Mouse (Mus musculus) thymus, adult 18-20 months (tissue): ENCODE measurements around the gene Rock2.

Source experiments
- DNase-seq, 2 experiments: peaks; one replicate each; pipeline ENCODE4 v3.0.0; 2022; ENCODE audit warnings: mixed read lengths in 2 of 2

The Rock2 gene

DNA sequence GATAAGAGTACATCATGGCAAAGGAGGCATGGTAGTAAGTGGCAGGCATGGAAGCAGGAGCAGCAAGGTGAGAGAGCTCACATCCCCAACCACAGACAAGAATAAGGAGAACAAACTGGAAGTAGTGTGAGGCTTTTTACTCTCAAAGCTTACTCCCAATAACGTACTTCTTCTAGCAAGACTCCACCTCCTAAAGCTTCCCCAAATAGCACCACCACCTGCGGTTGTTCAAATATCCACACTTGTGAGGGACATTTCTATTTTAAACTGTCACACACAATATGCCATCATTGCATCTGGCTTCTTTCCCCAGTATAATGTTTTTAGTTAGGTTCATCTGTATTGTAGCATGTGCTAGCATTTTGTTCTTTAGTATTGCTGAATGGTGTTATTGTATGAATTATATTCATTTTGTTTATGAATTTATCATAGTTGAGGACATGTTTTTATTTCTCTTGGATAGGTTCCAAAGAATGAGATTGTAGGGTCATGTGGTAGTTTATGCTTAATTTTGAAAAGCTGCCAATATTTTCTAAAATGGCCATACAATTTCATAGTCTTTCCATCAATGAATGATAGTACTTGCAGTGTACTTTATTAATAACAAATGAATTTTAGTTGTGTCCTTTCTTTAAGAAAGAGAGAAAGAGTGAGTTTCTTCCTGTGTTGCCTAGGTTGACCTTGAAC lies 9.4 kb downstream of the Rock2 start:
- DNase-seq: no peak

DNA sequence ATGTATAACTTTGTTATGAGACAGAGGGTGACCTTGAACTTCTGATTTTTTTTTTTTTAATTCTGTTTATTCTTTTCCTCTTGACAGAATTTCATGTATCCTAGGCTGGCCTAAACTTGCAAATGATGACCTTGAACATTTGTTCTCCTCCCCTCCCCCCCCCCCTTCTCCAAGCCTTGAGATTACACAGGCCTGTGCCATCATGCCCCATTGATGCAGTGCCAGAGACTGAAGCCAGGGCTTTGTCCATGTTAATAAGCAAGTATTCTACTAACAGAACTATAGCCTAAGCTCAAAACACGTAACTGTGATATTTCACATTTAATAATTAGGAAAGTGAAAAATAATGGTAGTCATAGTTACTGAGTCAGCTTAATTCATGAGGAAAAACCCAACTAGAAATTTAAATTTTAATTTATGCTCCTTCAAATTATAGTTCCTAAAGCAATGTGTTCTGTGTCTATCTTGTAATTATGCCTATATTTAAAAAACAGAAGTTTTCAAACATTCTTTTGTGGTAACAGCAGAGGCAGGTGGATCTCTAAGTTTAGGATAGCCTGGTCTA lies 12.7 kb downstream of the Rock2 start:
- DNase-seq: no peak

DNA sequence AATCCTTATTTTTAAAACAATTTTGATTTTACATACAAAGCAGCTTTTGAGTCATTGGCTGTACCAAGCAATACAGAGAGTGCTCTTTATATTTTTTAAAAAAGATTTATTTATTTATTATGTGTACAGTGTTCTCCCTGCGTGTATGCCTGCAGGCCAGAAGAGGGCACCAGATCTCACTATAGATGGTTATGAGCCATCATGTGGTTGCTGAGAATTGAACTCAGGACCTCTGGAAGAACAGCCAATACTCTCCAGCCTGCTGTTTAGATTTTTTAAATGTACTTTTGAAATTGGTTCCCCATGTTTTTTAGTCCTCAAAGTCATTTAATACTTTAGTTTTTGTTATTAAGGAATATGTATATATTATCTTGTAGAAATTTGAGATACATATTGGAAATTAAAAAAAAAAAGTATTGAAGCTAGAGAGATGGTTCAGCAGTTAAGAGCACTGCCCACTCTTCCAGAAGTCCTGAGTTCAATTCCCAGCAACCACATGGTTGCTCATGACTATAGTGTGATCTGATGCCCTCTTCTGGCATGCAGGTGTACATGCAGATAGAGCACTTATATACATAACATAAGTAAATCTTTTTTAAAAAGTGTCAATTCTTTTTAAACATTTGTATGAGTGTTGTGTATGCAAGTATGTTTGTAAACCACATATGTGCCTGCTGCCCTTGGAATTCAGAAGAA lies 13.4 kb downstream of the Rock2 start:
- DNase-seq: no peak

DNA sequence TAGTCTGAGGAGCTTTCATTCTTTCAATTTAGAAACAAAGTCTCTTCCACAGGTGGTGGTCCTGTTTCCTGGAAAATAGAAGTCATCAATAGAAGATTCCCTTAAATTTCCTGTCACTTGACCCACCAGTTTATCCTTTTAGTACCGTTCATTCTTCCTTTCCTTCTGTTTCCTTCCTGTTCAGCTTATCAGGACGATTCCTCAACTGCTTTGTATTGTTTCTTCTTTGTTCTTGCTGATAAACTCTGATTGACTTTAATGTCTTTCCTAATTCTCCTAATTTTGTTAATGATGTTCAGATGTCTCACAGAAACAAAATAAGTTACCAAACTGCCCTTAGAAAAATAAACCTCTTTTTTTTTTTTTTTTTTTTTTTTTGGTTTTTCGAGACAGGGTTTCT lies 16.8 kb downstream of the Rock2 start:
- no peak for DNase-seq

DNA sequence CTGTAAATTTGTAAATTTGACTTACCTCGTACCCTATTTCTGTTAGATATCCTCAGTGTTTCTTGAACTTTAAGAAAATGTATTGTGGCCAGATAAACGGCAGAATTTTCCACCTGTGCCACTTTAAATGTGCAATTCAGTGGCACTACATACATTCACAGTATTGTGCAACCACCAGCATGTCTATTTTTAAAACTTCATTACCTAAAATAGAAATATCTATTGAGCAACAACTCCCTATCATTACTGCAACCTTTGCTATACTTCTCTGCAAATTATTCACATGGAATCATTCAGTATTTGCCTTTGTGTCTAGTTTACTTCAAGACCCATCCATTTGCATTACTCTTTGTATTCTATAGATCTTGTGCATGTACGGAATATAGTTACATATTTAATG lies 17.9 kb downstream of the Rock2 start:
- no peak for DNase-seq

DNA sequence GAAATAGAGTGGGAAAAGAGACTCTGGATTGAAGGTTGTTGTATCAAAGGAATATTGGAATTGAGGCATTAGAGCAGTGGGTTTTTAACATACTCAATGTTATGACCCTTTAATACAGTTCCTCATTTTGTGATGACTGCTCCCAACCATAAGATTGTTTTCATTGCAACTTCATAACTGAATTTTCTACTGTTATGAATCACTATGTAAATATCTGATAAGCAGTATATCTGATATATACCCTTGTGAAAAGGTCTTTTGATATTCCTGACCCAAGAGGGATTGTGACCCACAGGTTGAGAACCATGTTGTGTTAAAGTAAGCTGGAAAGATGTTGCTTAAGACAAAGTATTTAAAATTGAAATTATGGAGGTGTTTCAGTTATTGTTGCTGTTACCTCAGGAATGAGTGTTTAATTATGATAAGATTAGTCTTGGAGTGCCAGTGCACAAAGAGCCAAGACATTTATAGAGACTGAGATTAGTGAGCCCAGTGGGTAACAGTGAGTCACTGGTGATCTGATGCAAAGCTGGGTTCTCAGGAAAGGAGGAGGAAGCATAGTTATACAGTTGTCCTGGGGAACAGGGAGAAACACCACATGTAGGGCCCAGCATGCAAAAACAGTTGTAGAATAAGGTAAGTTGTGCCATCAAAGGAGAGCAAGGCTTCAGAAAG lies 25.6 kb downstream of the Rock2 start:
- DNase-seq: no peak

DNA sequence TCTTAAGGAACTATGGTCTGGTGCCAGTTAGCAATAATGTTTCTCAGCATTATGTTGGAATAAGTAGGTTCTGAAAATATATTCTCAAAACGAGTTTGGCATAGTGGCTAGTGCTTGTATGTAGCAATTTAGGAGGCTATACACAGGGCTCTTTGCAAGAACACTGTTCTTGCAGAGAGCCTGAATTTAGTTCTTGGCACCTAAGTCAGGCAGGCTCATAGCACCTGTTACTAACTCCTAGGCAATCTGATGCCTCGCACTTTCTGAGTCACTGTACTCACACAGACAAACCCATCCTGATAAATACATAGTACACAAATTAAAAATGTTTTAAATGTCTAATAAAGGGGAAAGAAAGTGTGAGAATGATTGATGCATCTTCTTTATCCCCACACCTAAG lies 33.2 kb downstream of the Rock2 start:
- no peak for DNase-seq

DNA sequence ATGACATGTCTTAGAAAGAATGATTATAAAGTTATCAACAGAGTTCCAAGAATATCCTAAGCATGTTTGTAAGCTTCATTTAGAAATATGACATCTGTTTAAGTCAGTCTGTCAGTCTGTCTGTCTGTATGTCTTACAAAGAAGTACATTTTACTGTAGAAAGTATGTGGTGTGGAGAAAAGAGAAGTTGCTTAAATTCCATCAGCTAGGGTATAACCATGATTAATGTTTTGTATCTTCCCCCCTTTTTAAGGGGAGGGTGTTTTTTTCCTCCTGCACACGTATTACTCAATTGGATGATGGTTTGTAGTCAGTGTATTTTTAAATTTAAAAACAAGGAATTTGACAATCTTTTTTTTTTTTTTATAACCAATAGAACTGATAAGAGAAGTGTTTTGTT lies 39.7 kb downstream of the Rock2 start:
- no peak for DNase-seq

DNA sequence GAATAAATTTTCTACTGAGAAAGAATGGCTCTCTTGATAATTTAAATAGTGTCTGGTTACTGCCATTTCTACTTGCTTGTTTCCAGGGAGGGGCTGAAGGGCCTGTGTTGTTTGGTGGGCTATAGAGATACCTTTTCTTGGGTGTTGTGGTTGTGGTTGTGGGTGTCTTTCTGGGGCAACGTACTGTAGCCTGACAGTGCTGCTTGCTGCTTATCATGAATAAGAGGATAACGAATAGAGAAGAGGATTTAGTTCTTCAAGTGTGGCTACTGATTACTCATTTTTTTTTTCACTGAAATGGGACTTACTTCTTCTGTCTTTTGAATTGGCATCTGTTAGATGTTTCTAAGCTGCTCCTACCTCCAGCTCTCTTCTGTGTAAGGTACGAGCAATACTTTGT lies 47.3 kb downstream of the Rock2 start:
- no peak for DNase-seq

DNA sequence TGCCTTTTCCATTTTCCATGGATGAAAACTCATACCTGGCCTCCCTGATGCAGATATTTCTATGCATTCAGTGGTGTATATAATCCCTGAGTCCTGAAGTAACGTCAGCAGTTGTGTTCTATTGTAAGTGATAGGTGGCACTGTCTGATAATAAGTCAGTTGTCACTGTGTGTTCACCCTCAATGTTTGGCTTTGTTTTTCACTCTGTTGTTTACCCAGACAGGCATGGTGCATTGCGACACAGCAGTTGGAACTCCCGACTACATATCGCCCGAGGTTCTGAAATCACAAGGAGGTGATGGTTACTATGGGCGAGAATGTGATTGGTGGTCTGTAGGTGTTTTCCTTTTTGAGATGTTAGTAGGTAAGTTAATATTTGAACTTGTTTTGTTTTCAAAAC lies 53.5 kb downstream of the Rock2 start:
- DNase-seq: no peak

DNA sequence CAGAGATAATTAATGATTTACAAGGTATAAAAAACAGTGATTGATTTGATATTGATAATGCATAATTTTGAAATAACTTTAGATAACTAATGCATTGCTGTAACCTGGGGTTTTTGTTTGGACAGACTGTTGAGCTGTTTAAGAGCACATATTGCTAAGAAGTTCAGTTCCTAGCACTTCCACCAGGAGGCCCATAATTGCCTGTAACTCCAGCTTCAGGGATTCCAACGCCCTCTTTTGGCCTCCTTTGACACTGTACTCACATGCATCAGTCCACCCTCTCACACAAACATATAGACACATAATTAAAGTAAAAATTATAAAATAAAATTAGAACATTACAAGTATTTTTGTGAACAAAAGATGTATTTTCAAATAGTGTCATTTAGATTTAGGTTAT lies 64.2 kb downstream of the Rock2 start:
- no peak for DNase-seq

DNA sequence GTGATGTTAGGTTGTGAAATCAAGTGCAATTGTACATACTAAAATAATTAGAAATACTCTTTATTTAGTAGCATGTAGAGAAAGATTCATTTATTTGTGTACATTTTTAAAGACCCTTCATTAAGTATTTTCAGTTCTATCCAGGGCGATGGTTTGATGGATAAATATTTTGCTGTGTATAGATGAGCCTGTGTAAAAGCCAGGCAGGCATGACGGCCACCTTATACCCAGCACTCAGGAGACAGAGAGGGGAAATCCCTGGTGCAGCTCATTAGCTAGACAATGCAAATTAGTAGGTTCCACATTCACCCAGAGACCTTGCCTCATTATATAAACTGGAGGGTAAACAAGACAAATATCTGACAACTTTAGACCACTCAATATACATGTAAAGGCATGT lies 68.7 kb downstream of the Rock2 start:
- DNase-seq: no peak

DNA sequence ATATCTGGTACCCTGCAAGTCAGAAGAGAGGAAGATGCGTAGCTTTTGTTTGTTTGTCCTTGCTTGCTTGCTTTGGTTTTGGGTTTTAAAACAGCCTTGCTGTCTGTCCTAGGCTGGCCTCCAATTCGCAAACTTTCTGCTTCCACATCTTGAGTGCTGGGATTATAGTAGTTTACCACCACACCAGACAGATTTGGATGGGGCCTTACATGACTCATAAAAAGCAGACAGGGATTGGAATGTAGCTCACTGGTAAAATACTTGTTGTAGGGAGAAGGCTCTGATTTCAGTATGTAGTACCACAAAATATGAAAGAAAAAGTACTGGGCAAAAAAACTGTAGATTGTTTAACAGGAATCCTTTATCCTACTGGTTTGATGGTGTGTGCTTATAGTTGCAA lies 72.1 kb downstream of the Rock2 start:
- DNase-seq: no peak

DNA sequence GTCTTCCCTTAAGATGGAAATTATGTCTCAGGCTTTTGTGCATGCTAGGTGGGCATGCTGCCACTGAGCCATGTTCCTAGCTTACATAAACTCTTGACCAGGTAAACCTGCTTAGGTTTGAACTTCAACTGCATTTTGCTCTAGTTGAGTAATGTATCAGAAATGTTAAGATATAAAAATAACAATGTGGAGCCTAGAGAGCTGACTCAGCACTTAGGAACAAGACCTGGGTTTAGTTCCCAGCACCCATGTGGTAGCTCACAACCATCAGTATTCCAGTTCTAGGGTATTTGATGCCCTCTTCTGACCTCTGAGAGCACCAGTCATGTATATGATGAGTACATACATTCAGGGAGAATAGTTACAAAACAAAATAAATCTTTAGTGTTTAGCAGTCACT lies 82.4 kb downstream of the Rock2 start:
- DNase-seq: no peak

DNA sequence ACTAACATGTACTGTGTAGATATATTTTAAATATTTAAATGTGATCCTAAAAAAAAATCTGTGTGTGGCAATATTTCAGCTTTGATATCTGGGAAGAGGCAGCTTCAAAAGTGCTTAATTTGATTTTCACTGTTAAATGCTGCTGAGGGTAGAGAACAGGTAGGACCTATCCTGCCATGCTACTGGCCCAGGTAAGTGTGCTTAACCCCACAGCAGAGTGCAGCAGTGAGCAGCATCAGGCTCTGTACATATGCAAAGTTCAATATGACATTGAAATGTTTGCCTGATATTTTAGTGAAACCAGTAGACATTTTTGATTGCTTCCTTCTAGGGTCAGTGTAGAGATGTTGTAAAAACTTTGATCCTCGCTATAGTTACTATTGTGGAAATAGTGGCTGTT lies 91.1 kb downstream of the Rock2 start:
- no peak for DNase-seq

DNA sequence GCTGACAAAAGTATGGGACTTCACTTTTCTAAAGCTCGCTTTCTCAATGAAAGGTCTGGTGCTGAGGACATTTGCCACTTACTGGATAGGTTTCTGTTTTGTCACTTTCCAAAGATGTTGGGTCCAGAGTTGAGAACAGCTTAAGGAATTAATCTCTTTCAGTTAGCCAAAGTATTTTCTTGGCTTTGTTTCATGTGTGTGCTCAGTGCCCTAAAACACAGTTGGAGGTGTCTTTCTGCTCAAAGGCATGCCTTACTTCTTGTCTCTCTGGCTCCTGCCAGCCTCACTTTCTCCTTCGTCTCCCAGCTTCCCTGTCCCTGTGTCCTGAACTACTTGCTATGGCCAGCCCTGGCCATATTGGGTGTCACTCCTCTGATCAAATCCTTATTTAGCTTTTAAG lies 96.7 kb downstream of the Rock2 start:
- DNase-seq: no peak

DNA sequence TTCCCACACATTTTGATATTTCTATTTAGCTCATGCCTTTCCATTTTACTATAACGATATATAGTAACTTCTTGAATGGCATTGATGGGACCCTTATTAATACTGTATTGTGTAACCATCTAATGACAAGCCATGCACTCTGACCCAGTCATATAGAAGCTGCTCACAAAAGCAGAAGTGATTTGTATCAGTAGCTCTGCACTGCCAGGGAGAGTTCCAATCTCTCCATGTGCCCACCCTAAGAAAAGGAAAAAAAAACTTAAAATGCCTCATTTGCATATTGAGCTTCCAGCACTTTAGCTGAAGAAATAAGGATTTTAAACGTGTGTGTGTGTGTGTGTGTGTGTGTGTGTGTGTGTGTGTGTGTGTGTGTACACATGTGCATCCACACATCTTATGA lies 97.7 kb downstream of the Rock2 start:
- DNase-seq: no peak

DNA sequence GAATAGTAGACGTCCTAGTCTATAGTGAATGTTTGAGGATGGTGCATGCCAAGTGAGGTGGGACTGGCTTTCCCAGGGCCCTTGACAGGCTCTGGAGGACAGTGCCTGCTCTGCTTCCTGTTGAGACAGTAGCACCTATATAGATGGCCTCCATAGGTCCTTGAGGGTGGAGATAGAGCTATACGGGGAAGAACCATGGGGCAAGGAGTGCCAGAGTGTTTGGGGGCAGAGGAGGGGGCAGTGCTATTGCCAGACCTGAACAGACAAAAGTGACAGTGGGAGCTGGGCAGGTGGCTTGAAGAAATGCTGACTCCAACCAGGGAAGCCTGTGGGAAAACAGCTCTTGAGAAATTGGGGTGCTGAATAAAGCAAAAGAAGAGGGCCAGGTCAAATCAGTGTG lies 99.6 kb downstream of the Rock2 start:
- DNase-seq: no peak

DNA sequence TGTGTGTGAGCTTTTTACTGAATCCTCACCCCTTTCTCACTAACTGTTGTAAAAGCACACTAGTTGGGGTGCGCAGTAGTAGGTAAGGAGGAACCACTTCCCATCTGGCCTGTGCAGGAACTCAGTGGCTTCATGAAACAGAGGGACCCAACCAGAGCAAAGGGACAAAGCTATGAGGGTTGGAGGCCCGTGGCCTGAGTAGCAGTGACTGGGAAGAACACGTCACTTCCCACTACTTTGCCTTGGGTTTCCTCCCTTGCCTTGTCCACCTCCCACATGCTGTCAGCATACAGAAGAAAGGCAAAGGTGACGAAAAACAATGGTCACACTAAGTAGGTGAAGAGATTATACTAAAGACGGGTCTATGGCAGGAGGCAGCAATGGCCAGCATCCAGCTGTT lies 101.6 kb downstream of the Rock2 start:
- DNase-seq: no peak

DNA sequence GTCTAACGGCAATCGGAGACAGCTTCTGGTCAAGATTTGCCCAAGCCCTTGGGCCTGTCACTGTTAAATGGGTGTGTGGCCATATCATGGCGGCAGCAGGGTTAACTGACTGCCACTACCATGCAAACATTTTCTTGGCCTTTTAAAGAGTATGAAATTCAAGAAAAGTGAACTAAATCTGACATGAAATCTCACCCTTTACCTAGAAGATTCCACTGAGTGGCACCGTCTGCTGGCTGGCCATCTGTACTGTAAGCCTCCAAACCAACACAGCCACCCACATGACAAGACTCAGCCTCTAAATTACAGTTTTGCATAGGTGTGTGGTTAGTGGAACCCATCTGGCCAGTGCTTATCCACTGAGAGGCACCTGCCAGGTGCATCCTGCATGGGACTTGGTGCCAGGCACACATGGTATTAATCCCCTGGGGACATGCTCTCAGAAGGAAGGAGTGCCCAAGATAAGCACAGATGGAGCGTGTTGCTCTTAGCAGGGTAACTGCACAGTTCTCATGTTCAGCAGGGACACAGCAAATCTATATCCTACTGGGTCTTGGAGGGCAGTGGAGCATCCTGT lies 102.3 kb downstream of the Rock2 start:
- DNase-seq: no peak

DNA sequence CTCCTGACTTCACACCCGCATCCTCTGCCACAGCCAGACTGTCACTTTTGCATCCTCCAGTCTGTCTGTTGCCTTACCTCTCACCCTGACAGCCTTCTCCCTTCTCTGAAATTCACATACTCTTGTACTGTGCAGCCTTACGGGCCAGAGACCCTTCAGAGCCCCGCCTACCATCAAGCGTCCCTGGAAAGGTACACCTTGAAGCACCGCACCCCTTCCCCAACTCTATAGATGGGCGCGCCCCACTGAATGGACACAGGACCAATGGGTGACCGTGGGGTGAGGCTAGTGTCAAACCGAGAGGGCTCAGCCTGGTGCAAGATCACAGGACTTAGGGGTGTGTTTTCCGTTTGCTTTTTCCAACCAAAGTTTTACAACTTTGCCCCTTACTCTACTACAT lies 104.5 kb downstream of the Rock2 start:
- peak in 1 of 2 experiments; percentile 34 for DNase-seq

DNA sequence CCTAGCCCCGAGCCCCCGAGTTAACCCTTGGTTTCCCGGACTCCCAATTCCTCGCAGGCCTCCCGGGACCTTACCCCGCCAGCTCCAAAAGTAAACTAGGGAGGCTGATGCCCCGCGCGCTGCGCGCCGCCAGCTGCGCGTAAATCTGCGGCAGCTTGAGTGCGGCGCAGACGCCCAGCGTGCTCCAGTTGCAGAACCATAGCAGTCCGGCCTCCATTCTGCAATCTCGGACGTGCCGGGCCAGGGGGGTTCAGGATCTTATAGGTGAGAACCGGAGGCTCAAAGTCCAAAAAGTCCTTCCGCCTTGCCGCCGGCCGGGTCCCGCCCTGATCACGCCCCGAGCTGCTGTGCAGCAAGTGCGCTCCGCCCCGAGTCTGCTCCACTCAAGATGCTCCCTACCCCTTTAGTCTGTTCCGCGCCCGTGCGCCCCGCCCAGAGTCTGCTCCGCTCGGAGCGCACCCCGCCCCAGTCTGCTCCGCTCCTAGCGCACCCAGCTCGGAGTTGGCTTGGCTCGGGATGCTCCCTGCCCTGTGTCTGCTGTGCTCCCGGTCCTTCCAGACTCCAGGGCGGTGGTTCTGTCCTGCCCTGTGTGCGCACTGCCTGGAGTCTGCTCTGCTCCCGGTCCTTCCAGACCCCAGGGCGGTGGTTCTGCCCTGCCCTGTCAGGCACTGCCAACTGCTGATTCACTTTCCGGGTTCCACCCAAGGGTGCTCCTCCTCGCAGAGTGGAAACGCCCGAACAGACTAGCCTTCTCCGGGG lies 105.2 kb downstream of the Rock2 start, which contains the start of gene Pqlc3:
TSS of gene Pqlc3 (minus strand) at position 670 of the 759 bp plus-strand sequence.
- peak; percentile 90 for DNase-seq

DNA sequence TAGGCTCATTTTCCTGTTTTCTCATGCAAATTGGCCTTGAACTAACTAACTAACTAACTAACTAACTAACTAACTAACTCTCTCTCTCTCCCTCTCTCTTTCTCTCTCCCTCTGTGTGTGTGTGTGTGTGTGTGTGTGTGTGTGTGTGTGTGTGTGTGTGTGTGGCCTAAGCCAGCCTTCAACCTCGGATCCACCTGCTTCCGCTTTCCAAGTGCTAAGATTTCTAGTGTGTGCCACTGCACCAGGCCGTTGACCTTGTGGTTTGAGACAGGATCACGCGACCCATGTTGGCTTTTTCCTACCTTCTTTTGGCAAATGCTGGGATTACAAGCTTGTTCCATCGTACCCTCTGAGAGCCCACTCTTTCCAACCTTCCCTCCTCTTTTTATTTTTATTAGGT lies 105.9 kb downstream of the Rock2 start:
- DNase-seq: peak in 1 of 2 experiments; percentile 43
